Mouse (Mus musculus): ENCODE results near the gene Slpi. TPM values are rescaled to one million over a fixed set of nuclear protein-coding genes. Genes with fewer than 3 reads are reported as not detected.

Gene Slpi
- total and polyA plus RNA-seq, 3 experiments, result not detected

GRCm38 (mm10) chr2:164358373-164358772, 30.5 kb downstream of the Slpi start:
- H3K36me3 ChIP-seq (ENCODE audit: control insufficient read depth in 1 of 2, insufficient read depth in 2 of 2, low read length in 2 of 2), result peaks cover 0 to 2% of the 10 kb centered on the region in 2 experiments; a peak in 1 of 4 replicates
- no peak overlapping the region for H3K4me3 ChIP-seq (ENCODE audit: control insufficient read depth in 1 of 2, insufficient read depth in 1 of 2, low read depth in 2 of 2, low read length in 2 of 2)
- H3K27ac ChIP-seq (ENCODE audit: control insufficient read depth, low read depth, low read length), result no peak overlapping the region
- no peaks in the 10 kb centered on the region for H3K79me2 ChIP-seq (ENCODE audit: control insufficient read depth, insufficient read depth, low read length, poor library complexity)
- DNase-seq (ENCODE audit: low read depth, low spot score), result peak; percentile 19
- peaks cover 0 to 3% of the 10 kb centered on the region in 2 experiments; a peak in 1 of 4 replicates for H3K4me1 ChIP-seq (ENCODE audit: control insufficient read depth in 1 of 2, insufficient read depth in 2 of 2, low read length in 2 of 2)
- TF ChIP-seq TBP (IDR thresholded peaks at IDR 0.05; ENCODE audit: low read depth, low read length) (no peak), ETS1 (IDR thresholded peaks at IDR 0.05; ENCODE audit: low read depth, low read length) (no peak), UBTF (IDR thresholded peaks at IDR 0.05; ENCODE audit: borderline replicate concordance, insufficient read depth, low read depth, low read length) (no peak), TCF12 (IDR thresholded peaks at IDR 0.05; ENCODE audit: low read depth, low read length) (no peak), MAX (IDR thresholded peaks at IDR 0.05; ENCODE audit: low read length) (no peak), SMC3 (IDR thresholded peaks at IDR 0.05; ENCODE audit: low read depth, low read length) (peak; percentile 31; the same call in 1 of the 2 replicates), RAD21 (IDR thresholded peaks at IDR 0.05; ENCODE audit: low read depth, low read length) (peak; percentile 13), BHLHE40 (IDR thresholded peaks at IDR 0.05; ENCODE audit: borderline replicate concordance, low read depth, low read length) (no peak), SIN3A (IDR thresholded peaks at IDR 0.05; ENCODE audit: low read length) (no peak), EP300 (IDR thresholded peaks at IDR 0.05; ENCODE audit: low read depth in 1 of 2, low read length in 2 of 2) (no peak), POLR2A (IDR thresholded peaks at IDR 0.05; ENCODE audit: control insufficient read depth in 1 of 2, insufficient read depth in 1 of 2, low read depth in 1 of 2, low read length in 2 of 2, poor library complexity in 1 of 2) (no peak), POLR2AphosphoS2 (IDR thresholded peaks at IDR 0.05; ENCODE audit: low read length) (no peak), CTCF (IDR thresholded peaks at IDR 0.05 in 2 of 3, conservative IDR thresholded peaks at IDR 0.05 in 1 of 3; ENCODE audit: control insufficient read depth in 1 of 3, insufficient read depth in 1 of 3, low read depth in 2 of 3, low read length in 3 of 3, poor library complexity in 1 of 3, severe bottlenecking in 1 of 3) (peak; percentile 21 to 64 (median 50); a peak in 5 of 6 replicates), E2F4 (IDR thresholded peaks at IDR 0.05; ENCODE audit: borderline replicate concordance, low read depth, low read length) (no peak), ZC3H11A (IDR thresholded peaks at IDR 0.05; ENCODE audit: low read depth, low read length) (no peak), MAFK (IDR thresholded peaks at IDR 0.05; ENCODE audit: borderline replicate concordance, low read depth, low read length) (no peak), ZKSCAN1 (IDR thresholded peaks at IDR 0.05; ENCODE audit: low read depth, low read length) (no peak)
- no peaks in the 10 kb centered on the region for H3K9me3 ChIP-seq (replicated peaks; ENCODE audit: insufficient read depth, low read length)
- H3K27me3 ChIP-seq (ENCODE audit: control insufficient read depth in 1 of 2, insufficient read depth in 2 of 2, low read length in 2 of 2), result peaks cover 0 to 1% of the 10 kb centered on the region in 2 experiments; a peak in 1 of 4 replicates
- H3K9ac ChIP-seq (ENCODE audit: control insufficient read depth, low read depth, low read length, poor library complexity, severe bottlenecking), result no peak overlapping the region

GRCm38 (mm10) chr2:164356177-164356967, 32.5 kb downstream of the Slpi start:
- H3K27me3 ChIP-seq (ENCODE audit: control insufficient read depth in 1 of 2, insufficient read depth in 2 of 2, low read length in 2 of 2), result peaks cover 0 to 1% of the 10 kb centered on the region in 2 experiments; a peak in 2 of 4 replicates
- H3K4me3 ChIP-seq (ENCODE audit: control insufficient read depth in 1 of 2, insufficient read depth in 1 of 2, low read depth in 2 of 2, low read length in 2 of 2), result no peak overlapping the region
- H3K9ac ChIP-seq (ENCODE audit: control insufficient read depth, low read depth, low read length, poor library complexity, severe bottlenecking), result no peak overlapping the region
- H3K9me3 ChIP-seq (replicated peaks; ENCODE audit: insufficient read depth, low read length), result no peaks in the 10 kb centered on the region
- DNase-seq (ENCODE audit: low read depth, low spot score), result no peak
- peaks cover 0 to 2% of the 10 kb centered on the region in 2 experiments; a peak in 1 of 4 replicates for H3K36me3 ChIP-seq (ENCODE audit: control insufficient read depth in 1 of 2, insufficient read depth in 2 of 2, low read length in 2 of 2)
- TF ChIP-seq ZNF384 (IDR thresholded peaks at IDR 0.05; ENCODE audit: low read depth, low read length), result no peak
- TF ChIP-seq TAL1 (IDR thresholded peaks at IDR 0.05; ENCODE audit: low read length), result no peak
- TF ChIP-seq MAZ (IDR thresholded peaks at IDR 0.05; ENCODE audit: low read depth, low read length), result no peak
- no peak for TF ChIP-seq BHLHE40 (IDR thresholded peaks at IDR 0.05; ENCODE audit: borderline replicate concordance, low read depth, low read length)
- no peak for TF ChIP-seq NRF1 (IDR thresholded peaks at IDR 0.05; ENCODE audit: insufficient read depth, low read depth, low read length, poor library complexity, severe bottlenecking)
- TF ChIP-seq ZMIZ1 (IDR thresholded peaks at IDR 0.05; ENCODE audit: low read depth, low read length), result no peak
- TF ChIP-seq MXI1 (IDR thresholded peaks at IDR 0.05; ENCODE audit: low read depth, low read length), result no peak
- no peak for TF ChIP-seq ETS1 (IDR thresholded peaks at IDR 0.05; ENCODE audit: low read depth, low read length)
- H3K4me1 ChIP-seq (ENCODE audit: control insufficient read depth in 1 of 2, insufficient read depth in 2 of 2, low read length in 2 of 2), result peaks cover 0 to 3% of the 10 kb centered on the region in 2 experiments; a peak in 1 of 4 replicates
- H3K27ac ChIP-seq (ENCODE audit: control insufficient read depth, low read depth, low read length), result no peak overlapping the region
- H3K79me2 ChIP-seq (ENCODE audit: control insufficient read depth, insufficient read depth, low read length, poor library complexity), result no peaks in the 10 kb centered on the region

Measured in MEL (cell line).